Mouse (Mus musculus): ENCODE results near the gene Hsfy2. TPM values are rescaled to one million over a fixed set of nuclear protein-coding genes. Genes with fewer than 3 reads are reported as not detected.

Hsfy2 gene
- not detected in 2 replicates for polyA plus RNA-seq (2014; fragmentation: Nextera tagmentation; extraction: Ambion mirVana)

- DNase-seq (ENCODE audit: low spot score) (no peak), ATAC-seq (replicated peaks; ENCODE audit: insufficient number of reproducible peaks, low FRiP score, low TSS enrichment, low read depth) (no peak)
- no peaks in the 10 kb centered on the region for H3K36me3 ChIP-seq (replicated peaks; ENCODE audit: control insufficient read depth, insufficient read depth, low read depth, low read length)
- 79% methylated on average over 2 of the region's 2 CpGs for WGBS
- H3K4me3 ChIP-seq (ENCODE audit: low read depth, low read length): no peak within 1 kb of the TSS
- H3K27ac ChIP-seq (replicated peaks; ENCODE audit: low read depth, low read length): no peak within 1 kb of the TSS
- no peaks in the 10 kb centered on the region for H3K27me3 ChIP-seq (ENCODE audit: control insufficient read depth, insufficient read depth, low read length)
- H3K4me1 ChIP-seq (ENCODE audit: control insufficient read depth, insufficient read depth, low read length): no peaks in the 10 kb centered on the region
- no peaks in the 10 kb centered on the region for H3K9me3 ChIP-seq (replicated peaks; ENCODE audit: control insufficient read depth, low read length)
- no peak within 1 kb of the TSS for H3K9ac ChIP-seq (replicated peaks; ENCODE audit: low read length)
- no peak within 1 kb of the TSS for H3K4me2 ChIP-seq (ENCODE audit: low read depth, low read length)
Observed at GRCm38 (mm10) chr1:56637335-56637734, at the start of gene Hsfy2. Gene Hsfy2, minus strand, starts transcription at chr1:56637435.

DNA sequence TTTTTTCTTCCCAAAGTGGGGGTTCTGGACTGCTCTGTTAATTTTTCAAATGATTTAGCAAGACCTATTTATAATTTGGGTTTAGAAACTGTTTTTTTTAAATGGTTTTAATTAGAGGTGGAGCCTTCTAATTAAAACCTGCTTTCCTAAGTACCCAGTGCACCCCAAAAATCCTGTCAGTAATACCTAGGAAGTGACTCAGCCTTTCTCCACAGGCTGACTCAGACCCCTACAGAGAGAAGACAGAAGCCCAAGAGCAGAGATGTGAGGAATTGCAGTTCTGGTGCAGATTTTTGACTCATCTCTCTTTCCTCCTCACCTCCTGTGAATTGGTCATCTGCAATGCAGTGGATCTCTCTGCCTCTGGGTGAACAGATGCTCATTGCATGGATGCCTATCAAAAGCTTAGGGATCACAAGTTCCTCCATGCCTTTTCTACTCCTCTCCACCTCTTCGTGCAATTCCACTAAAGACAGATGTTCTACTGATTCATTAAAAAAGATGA lies 47.9 kb upstream of the Hsfy2 start:
- Histone ChIP-seq H3K27me3 (ENCODE audit: control insufficient read depth, insufficient read depth, low read length) (no peaks in the 10 kb centered on the region), H3K4me3 (ENCODE audit: low read depth, low read length) (no peak overlapping the region), H3K9me3 (replicated peaks; ENCODE audit: control insufficient read depth, low read length) (no peaks in the 10 kb centered on the region), H3K4me1 (ENCODE audit: control insufficient read depth, insufficient read depth, low read length) (no peaks in the 10 kb centered on the region), H3K4me2 (ENCODE audit: low read depth, low read length) (no peak overlapping the region), H3K9ac (replicated peaks; ENCODE audit: low read length) (no peak overlapping the region), H3K27ac (replicated peaks; ENCODE audit: low read depth, low read length) (no peak overlapping the region), H3K36me3 (replicated peaks; ENCODE audit: control insufficient read depth, insufficient read depth, low read depth, low read length) (no peaks in the 10 kb centered on the region)
- WGBS: 92% methylated on average over 1 of the region's 1 CpGs
- DNase-seq (ENCODE audit: low spot score) (no peak), ATAC-seq (replicated peaks; ENCODE audit: insufficient number of reproducible peaks, low FRiP score, low TSS enrichment, low read depth) (no peak)

- Histone ChIP-seq H3K4me3 (ENCODE audit: low read depth, low read length) (no peak overlapping the region), H3K4me1 (ENCODE audit: control insufficient read depth, insufficient read depth, low read length) (no peaks in the 10 kb centered on the region), H3K27ac (replicated peaks; ENCODE audit: low read depth, low read length) (no peak overlapping the region), H3K9me3 (replicated peaks; ENCODE audit: control insufficient read depth, low read length) (no peaks in the 10 kb centered on the region), H3K27me3 (ENCODE audit: control insufficient read depth, insufficient read depth, low read length) (no peaks in the 10 kb centered on the region), H3K36me3 (replicated peaks; ENCODE audit: control insufficient read depth, insufficient read depth, low read depth, low read length) (no peaks in the 10 kb centered on the region), H3K4me2 (ENCODE audit: low read depth, low read length) (no peak overlapping the region), H3K9ac (replicated peaks; ENCODE audit: low read length) (no peak overlapping the region)
- ATAC-seq (replicated peaks; ENCODE audit: insufficient number of reproducible peaks, low FRiP score, low TSS enrichment, low read depth) (no peak), DNase-seq (ENCODE audit: low spot score) (no peak)
Observed at GRCm38 (mm10) chr1:56684512-56684911, 47.3 kb upstream of the Hsfy2 start.

DNA sequence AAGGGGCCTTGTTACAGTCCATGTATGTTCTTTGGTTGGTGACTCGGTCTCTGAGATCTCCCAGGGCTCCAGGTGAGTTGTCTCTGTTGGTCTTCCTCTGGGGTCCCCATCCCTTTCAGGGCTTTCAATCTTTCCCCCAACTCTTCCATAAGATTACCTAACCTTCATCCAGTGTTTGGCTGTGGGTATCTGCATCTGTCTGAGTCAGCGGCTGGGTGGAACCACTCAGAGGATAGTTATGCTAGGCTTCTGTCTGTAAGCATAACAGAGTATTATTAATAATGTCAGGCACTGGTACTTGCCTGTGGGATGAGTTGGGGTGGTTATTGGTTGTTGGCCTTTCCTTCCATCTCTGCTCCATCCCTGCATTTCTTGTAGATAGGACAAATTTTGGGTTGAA lies 44.0 kb upstream of the Hsfy2 start:
- WGBS: 84% methylated on average over 2 of the region's 2 CpGs
- no peak overlapping the region for H3K4me3 ChIP-seq (ENCODE audit: low read depth, low read length)
- H3K36me3 ChIP-seq (replicated peaks; ENCODE audit: control insufficient read depth, insufficient read depth, low read depth, low read length): no peaks in the 10 kb centered on the region
- H3K9me3 ChIP-seq (replicated peaks; ENCODE audit: control insufficient read depth, low read length): no peaks in the 10 kb centered on the region
- H3K27me3 ChIP-seq (ENCODE audit: control insufficient read depth, insufficient read depth, low read length): no peaks in the 10 kb centered on the region
- no peak overlapping the region for H3K9ac ChIP-seq (replicated peaks; ENCODE audit: low read length)
- ATAC-seq (replicated peaks; ENCODE audit: insufficient number of reproducible peaks, low FRiP score, low TSS enrichment, low read depth): no peak
- H3K4me1 ChIP-seq (ENCODE audit: control insufficient read depth, insufficient read depth, low read length): no peaks in the 10 kb centered on the region
- H3K4me2 ChIP-seq (ENCODE audit: low read depth, low read length): no peak overlapping the region
- no peak for DNase-seq (ENCODE audit: low spot score)
- H3K27ac ChIP-seq (replicated peaks; ENCODE audit: low read depth, low read length): no peak overlapping the region

DNA sequence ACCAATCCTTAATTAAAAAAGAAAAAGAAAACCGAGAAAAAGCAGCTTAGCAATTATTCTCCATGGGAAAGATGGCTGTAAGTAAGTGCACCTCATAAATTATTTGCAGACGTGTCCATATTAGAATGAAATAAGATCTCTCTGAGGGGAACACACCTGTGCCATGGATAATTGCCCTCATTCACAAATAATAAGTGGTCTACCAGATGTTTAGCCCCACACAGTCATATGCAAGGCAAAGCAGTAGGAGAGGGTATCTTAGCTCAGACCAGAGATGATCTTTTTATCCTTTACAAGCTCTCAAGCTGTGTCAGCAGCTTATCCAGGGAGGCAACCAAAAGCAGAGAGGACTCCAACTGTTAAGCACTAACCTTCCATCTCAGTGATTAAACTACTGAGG lies 38.0 kb upstream of the Hsfy2 start:
- ATAC-seq (replicated peaks; ENCODE audit: insufficient number of reproducible peaks, low FRiP score, low TSS enrichment, low read depth) (peak; percentile 52; the same call in 1 of the 2 replicates), DNase-seq (ENCODE audit: low spot score) (peak; percentile 15)
- no peaks in the 10 kb centered on the region for H3K36me3 ChIP-seq (replicated peaks; ENCODE audit: control insufficient read depth, insufficient read depth, low read depth, low read length)
- 42% methylated on average over 2 of the region's 2 CpGs for WGBS
- H3K4me3 ChIP-seq (ENCODE audit: low read depth, low read length): no peak overlapping the region
- no peak overlapping the region for H3K9ac ChIP-seq (replicated peaks; ENCODE audit: low read length)
- no peak overlapping the region for H3K27ac ChIP-seq (replicated peaks; ENCODE audit: low read depth, low read length)
- H3K27me3 ChIP-seq (ENCODE audit: control insufficient read depth, insufficient read depth, low read length): no peaks in the 10 kb centered on the region
- no peaks in the 10 kb centered on the region for H3K9me3 ChIP-seq (replicated peaks; ENCODE audit: control insufficient read depth, low read length)
- no peak overlapping the region for H3K4me2 ChIP-seq (ENCODE audit: low read depth, low read length)
- no peaks in the 10 kb centered on the region for H3K4me1 ChIP-seq (ENCODE audit: control insufficient read depth, insufficient read depth, low read length)

DNA sequence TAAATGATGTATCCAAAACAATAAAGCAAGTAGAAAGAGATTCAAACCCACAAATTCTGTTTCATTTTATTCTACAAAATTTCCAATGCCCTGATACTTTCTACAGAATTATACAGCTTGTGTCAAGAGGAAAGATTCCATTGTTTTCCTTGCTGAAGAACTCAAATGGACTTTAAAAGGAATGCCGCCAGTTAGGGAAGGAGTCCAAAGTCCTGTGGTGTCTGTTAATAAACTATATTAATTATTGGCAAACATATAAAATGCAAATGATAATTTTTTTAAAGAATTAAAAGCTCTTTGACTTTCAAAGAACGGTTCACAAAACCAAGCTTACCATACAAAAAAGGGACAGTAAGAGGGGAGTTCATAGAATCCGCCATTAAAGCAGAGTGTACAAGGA lies 37.4 kb upstream of the Hsfy2 start:
- Histone ChIP-seq H3K36me3 (replicated peaks; ENCODE audit: control insufficient read depth, insufficient read depth, low read depth, low read length) (no peaks in the 10 kb centered on the region), H3K4me1 (ENCODE audit: control insufficient read depth, insufficient read depth, low read length) (no peaks in the 10 kb centered on the region), H3K27me3 (ENCODE audit: control insufficient read depth, insufficient read depth, low read length) (no peaks in the 10 kb centered on the region), H3K9ac (replicated peaks; ENCODE audit: low read length) (no peak overlapping the region), H3K9me3 (replicated peaks; ENCODE audit: control insufficient read depth, low read length) (no peaks in the 10 kb centered on the region), H3K4me2 (ENCODE audit: low read depth, low read length) (no peak overlapping the region), H3K4me3 (ENCODE audit: low read depth, low read length) (no peak overlapping the region), H3K27ac (replicated peaks; ENCODE audit: low read depth, low read length) (no peak overlapping the region)
- no peak for DNase-seq (ENCODE audit: low spot score)
- no peak for ATAC-seq (replicated peaks; ENCODE audit: insufficient number of reproducible peaks, low FRiP score, low TSS enrichment, low read depth)
- WGBS: 84% methylated on average over 3 of the region's 3 CpGs

DNA sequence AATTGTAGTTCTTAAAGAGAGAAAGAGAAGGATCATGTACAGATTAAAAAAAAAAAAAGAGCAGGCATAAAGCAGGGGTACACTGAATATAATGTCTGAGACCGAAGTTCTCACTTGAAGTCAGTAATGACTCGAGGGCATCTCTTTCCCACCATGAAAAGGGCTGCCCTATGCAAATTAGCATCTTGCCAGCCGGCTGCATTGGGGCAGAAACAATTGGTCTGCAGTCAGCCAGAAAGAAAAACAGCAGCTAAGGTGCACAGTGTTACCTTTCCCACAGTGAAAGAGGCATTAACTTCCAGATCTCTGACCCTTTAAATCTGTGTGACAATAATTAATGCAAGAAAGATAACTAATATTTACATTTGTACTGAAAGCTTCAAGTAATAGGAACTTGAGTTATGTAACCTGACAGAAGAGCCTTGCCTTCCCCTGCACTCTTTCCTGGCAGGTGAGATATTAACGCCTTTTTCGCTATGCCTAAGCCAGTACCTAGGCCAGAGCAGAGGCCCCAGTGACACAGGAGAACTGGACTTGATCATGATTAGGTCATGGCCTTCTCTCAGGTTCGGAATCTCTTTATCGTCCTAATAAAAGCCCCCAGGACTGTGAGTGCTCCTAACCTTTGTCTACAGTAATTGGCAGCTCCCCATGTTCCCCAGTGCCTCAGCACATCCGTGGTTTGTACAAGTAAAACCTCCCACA lies 34.2 kb upstream of the Hsfy2 start:
- Histone ChIP-seq H3K9ac (replicated peaks; ENCODE audit: low read length) (no peak overlapping the region), H3K27ac (replicated peaks; ENCODE audit: low read depth, low read length) (no peak overlapping the region), H3K4me1 (ENCODE audit: control insufficient read depth, insufficient read depth, low read length) (no peaks in the 10 kb centered on the region), H3K27me3 (ENCODE audit: control insufficient read depth, insufficient read depth, low read length) (no peaks in the 10 kb centered on the region), H3K36me3 (replicated peaks; ENCODE audit: control insufficient read depth, insufficient read depth, low read depth, low read length) (no peaks in the 10 kb centered on the region), H3K4me2 (ENCODE audit: low read depth, low read length) (no peak overlapping the region), H3K9me3 (replicated peaks; ENCODE audit: control insufficient read depth, low read length) (no peaks in the 10 kb centered on the region), H3K4me3 (ENCODE audit: low read depth, low read length) (no peak overlapping the region)
- WGBS: 33% methylated on average over 8 of the region's 8 CpGs
- ATAC-seq (replicated peaks; ENCODE audit: insufficient number of reproducible peaks, low FRiP score, low TSS enrichment, low read depth) (no peak), DNase-seq (ENCODE audit: low spot score) (no peak)

DNA sequence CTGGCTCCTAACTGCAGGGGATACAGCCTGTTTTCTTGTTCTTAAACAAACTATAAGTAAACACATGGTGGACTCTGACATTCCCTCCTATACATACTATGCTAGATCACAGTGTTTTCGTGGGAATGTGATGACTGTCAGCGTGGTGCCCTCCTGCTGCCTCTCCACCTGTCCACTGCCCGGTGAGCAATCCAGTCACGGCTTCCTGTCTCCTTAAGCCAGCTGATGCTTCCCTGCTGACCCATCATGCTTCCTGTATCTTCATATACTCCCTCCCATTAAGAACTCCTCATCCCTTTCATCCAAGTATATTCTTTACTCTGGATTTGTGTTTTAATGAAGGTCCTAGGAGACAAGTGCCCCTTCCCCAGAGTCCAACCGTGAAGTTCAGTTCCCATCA lies 33.3 kb upstream of the Hsfy2 start:
- WGBS: 73% methylated on average over 5 of the region's 5 CpGs
- H3K9me3 ChIP-seq (replicated peaks; ENCODE audit: control insufficient read depth, low read length): no peaks in the 10 kb centered on the region
- no peak overlapping the region for H3K27ac ChIP-seq (replicated peaks; ENCODE audit: low read depth, low read length)
- no peaks in the 10 kb centered on the region for H3K4me1 ChIP-seq (ENCODE audit: control insufficient read depth, insufficient read depth, low read length)
- H3K27me3 ChIP-seq (ENCODE audit: control insufficient read depth, insufficient read depth, low read length): no peaks in the 10 kb centered on the region
- no peaks in the 10 kb centered on the region for H3K36me3 ChIP-seq (replicated peaks; ENCODE audit: control insufficient read depth, insufficient read depth, low read depth, low read length)
- no peak overlapping the region for H3K9ac ChIP-seq (replicated peaks; ENCODE audit: low read length)
- DNase-seq (ENCODE audit: low spot score): no peak
- ATAC-seq (replicated peaks; ENCODE audit: insufficient number of reproducible peaks, low FRiP score, low TSS enrichment, low read depth): no peak
- no peak overlapping the region for H3K4me3 ChIP-seq (ENCODE audit: low read depth, low read length)
- no peak overlapping the region for H3K4me2 ChIP-seq (ENCODE audit: low read depth, low read length)

All from embryonic facial prominence, embryonic 11.5 days (tissue).